16 mouse cellular contexts compared by ENCODE assay signal in genomic region chr10:86216836-86217235, GRCm38 (mm10).
"Had no signal": no experiment of that assay in that cellular context is flagged by ENCODE, and none has a peak within 500 bp of the region (broad histone marks: within the 10 kb centered on the region; RNA-seq: fewer than 3 reads in every experiment).

No protein-coding gene starts in this region.

- H3K4me1 ChIP-seq: neural tube, embryonic 13.5 days; neural tube, embryonic 15.5 days; stomach, embryonic 15.5 days had no signal

- H3K9me3 ChIP-seq: neural tube, embryonic 13.5 days; neural tube, embryonic 15.5 days; stomach, embryonic 15.5 days had no signal

- H3K27ac ChIP-seq: neural tube, embryonic 13.5 days; neural tube, embryonic 15.5 days; stomach, embryonic 15.5 days; stomach, postnatal 0 days had no signal

- H3K4me3 ChIP-seq: neural tube, embryonic 13.5 days; neural tube, embryonic 15.5 days; stomach, embryonic 15.5 days had no signal

- DNase-seq: retina, postnatal 1 day; right cerebral cortex, adult 18-20 months; right cerebral cortex, postnatal 14 days; right cerebral cortex, postnatal 25 days; right cerebral cortex, postnatal 4 days; spleen, adult 18-20 months; thymus, adult 18-20 months; thymus, adult 2 months; thymus, postnatal 14 days; thymus, postnatal 25 days; thymus, postnatal 36 days; thymus, postnatal 4 days had no signal

- H3K36me3 ChIP-seq: neural tube, embryonic 13.5 days; neural tube, embryonic 15.5 days; stomach, embryonic 15.5 days had no signal

- H3K27me3 ChIP-seq: neural tube, embryonic 13.5 days; neural tube, embryonic 15.5 days; stomach, embryonic 15.5 days had no signal
